Mouse (Mus musculus): ENCODE data around the gene Fcho1. TPM values are rescaled to one million over a fixed set of nuclear protein-coding genes. Genes with fewer than 3 reads are reported as not detected.
"Not testable (repeated sequence)": the region's sequence is repeated elsewhere in the genome, so short reads cannot be mapped to it uniquely, and the experiment has no call there.

Fcho1 gene
- polyA plus RNA-seq, 1 experiment = 144 TPM

DNA sequence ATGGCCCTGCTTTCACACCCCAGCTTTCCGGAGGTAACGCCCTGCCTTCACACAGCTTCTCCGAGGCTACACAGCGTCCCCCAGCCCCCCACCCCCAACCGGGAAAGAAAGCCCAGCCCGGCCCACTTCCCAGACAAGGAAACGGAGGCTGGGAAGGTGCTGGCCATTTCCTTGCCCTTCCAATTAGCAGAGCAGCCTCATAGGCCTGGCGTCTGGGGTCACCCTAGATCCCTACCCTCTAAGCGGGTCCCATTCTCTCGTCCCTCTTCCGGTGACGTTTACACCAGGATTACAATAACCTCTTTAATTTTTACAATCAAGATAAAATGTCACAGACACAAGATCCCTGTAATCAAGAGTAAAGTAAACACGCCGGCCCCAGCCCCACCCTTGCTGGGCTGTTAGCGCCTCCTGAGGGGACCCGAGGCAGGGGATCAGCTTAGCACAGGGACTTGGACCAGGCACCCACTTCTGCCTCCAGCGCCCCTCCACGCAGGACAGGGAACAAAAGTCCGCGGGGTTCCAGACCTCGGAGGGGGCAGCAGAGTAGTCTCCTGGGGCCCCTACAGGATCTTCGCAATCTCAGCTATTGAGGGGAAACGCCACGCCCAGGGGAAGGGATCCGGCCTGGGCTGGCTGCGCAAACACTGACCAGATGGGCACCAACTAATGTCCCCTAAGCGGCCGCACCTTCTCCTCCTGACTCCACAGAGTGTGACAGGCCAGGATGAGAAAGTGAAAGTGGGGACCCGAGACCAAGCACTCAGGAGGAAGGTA lies 24.8 kb downstream of the Fcho1 start:
- WGBS = 23% methylated on average over 29 of the region's 29 CpGs

DNA sequence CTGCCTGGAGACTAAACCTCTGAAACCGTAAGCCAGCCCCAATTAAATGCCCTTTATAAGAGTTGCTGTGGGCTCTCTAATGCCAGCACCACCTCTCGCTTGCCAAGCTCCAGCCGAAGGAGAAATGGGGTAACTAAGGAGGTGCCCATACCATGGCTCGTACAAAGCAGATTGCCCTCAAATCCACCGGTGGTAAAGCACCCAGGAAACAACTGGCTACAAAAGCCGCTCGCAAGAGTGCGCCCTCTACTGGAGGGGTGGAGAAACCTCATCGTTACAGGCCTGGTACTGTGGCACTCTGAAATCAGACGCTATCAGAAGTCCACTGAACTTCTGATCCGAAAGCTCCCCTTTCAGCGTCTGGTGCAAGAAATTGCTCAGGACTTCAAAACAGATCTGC lies 30.1 kb downstream of the Fcho1 start:
- H3K4me3 ChIP-seq (replicated peaks; ENCODE audit: control insufficient read depth, low read depth, low read length); H3K4me1 ChIP-seq (ENCODE audit: control insufficient read depth, insufficient read depth, low read length); H3K27ac ChIP-seq (ENCODE audit: control insufficient read depth, insufficient read depth, low read depth, low read length, poor library complexity): not testable (repeated sequence)
- 67% methylated on average over 12 of the region's 12 CpGs for WGBS
- peak; percentile 43; the same call in 1 of the 2 replicates for TF ChIP-seq CTCF (IDR thresholded peaks at IDR 0.05; ENCODE audit: control insufficient read depth, insufficient read depth, low read length)

More for the DNA sequence above, 24.8 kb downstream of the Fcho1 start:
- Histone ChIP-seq H3K27ac (ENCODE audit: control insufficient read depth, insufficient read depth, low read depth, low read length, poor library complexity) (no peak overlapping the region), H3K4me1 (ENCODE audit: control insufficient read depth, insufficient read depth, low read length) (no peaks in the 10 kb centered on the region; the same call in 1 of the 2 replicates), H3K4me3 (replicated peaks; ENCODE audit: control insufficient read depth, low read depth, low read length) (peak overlapping the region; percentile 68)
- no peak for TF ChIP-seq POLR2A (IDR thresholded peaks at IDR 0.05; ENCODE audit: borderline replicate concordance, control insufficient read depth, low read depth, low read length)
- TF ChIP-seq CTCF (IDR thresholded peaks at IDR 0.05; ENCODE audit: control insufficient read depth, insufficient read depth, low read length) = no peak

DNA sequence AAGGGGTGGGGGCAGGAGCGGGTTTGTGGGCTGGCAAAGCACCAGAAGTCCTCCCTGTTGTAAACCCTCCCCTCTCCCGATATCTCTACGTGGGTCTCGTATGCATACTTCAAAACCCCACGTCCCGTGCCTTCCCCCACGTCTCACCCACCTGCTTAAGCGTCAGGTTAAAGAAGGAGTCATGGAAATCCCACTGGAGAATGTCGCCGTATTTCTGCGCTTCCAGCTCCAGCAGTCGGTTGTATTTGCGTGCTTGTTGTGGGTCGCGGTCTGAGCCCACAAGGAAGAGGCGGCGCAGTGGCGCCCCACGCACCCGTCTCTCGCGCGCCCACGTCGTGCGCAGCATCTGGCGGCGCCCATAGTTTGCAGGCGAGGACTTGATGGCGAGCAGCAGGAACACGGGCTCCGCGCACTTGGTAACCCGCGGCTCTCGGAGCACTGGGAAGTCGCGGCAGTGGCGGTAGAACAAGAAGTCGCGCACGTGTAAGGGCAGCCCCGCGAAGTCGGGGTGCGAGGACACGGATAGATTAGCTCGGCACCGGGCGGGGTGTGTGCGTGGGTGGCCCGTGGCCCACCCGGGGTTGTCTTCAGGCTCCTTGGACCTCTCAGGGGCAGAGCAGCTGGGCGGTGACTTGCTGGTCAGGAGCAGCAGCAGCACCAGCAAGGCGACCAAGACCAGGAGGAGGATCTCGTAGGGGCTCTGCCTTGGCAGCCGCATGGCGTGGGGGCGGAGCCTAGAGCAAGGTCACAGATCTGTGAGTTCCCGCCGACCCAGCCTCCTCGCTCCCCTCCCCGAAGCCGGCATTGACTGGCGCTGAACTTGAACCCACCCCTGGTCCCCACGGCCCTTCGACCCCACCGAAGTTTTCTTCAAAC lies 32.1 kb downstream of the Fcho1 start:
- H3K4me3 ChIP-seq (replicated peaks; ENCODE audit: control insufficient read depth, low read depth, low read length) = no peak overlapping the region
- TF ChIP-seq CTCF (IDR thresholded peaks at IDR 0.05; ENCODE audit: control insufficient read depth, insufficient read depth, low read length) (no peak), POLR2A (IDR thresholded peaks at IDR 0.05; ENCODE audit: borderline replicate concordance, control insufficient read depth, low read depth, low read length) (no peak)
- no peak overlapping the region; the same call in 1 of the 2 replicates for H3K27ac ChIP-seq (ENCODE audit: control insufficient read depth, insufficient read depth, low read depth, low read length, poor library complexity)
- 10% methylated on average over 68 of the region's 68 CpGs for WGBS
- H3K4me1 ChIP-seq (ENCODE audit: control insufficient read depth, insufficient read depth, low read length) = no peaks in the 10 kb centered on the region; the same call in 1 of the 2 replicates

DNA sequence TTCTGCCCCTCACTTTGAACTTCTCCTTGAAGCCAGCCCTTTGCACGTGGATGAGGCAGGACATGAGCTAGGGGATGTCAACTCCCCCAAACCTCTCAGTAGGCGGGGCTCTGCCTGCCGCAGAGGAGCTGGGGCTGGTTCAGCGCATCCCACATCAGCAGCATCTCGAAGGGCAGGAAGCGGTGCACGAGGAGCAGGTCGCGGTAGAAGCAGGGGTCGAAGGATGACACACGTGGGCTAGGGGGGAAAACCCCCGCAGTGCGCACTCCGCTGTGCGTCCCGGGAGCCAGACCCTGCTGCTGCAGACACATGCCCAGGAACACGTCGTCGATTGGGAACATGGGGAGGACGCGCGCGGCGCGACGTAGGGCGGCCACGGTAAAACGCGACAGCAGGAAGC lies 33.0 kb downstream of the Fcho1 start:
- no peaks in the 10 kb centered on the region; the same call in 1 of the 2 replicates for H3K4me1 ChIP-seq (ENCODE audit: control insufficient read depth, insufficient read depth, low read length)
- H3K27ac ChIP-seq (ENCODE audit: control insufficient read depth, insufficient read depth, low read depth, low read length, poor library complexity) = no peak overlapping the region
- H3K4me3 ChIP-seq (replicated peaks; ENCODE audit: control insufficient read depth, low read depth, low read length) = no peak overlapping the region
- TF ChIP-seq POLR2A (IDR thresholded peaks at IDR 0.05; ENCODE audit: borderline replicate concordance, control insufficient read depth, low read depth, low read length) = no peak
- TF ChIP-seq CTCF (IDR thresholded peaks at IDR 0.05; ENCODE audit: control insufficient read depth, insufficient read depth, low read length) = no peak
- WGBS = 2% methylated on average over 30 of the region's 30 CpGs

DNA sequence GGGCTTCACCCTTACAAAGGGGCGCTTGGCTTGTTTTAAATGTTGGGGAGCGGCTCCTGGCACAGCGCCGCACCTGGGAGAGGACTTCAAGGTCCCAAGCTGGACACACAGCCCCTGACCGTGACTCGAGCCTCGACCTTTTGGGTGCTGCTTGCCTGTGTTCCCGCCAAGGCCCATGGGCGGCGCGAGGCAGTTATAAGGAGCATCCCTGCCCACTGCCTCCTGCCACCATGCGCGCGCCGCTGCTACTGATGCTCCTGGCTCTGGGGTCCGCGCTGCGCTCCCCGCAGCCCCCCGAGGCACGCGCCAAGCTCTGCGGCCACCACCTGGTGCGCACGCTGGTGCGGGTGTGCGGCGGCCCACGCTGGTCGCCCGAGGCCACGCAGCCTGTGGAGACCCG lies 36.5 kb downstream of the Fcho1 start, which contains the start of gene Insl3:
Gene Insl3 (plus strand): TSS at position 187 of the 400 bp plus-strand sequence.
- TF ChIP-seq CTCF (IDR thresholded peaks at IDR 0.05; ENCODE audit: control insufficient read depth, insufficient read depth, low read length) (no peak), POLR2A (IDR thresholded peaks at IDR 0.05; ENCODE audit: borderline replicate concordance, control insufficient read depth, low read depth, low read length) (no peak)
- H3K4me3 ChIP-seq (replicated peaks; ENCODE audit: control insufficient read depth, low read depth, low read length) = no peak within 1 kb of the TSS
- H3K4me1 ChIP-seq (ENCODE audit: control insufficient read depth, insufficient read depth, low read length) = no peaks in the 10 kb centered on the region; the same call in 1 of the 2 replicates
- 66% methylated on average over 33 of the region's 33 CpGs for WGBS
- H3K27ac ChIP-seq (ENCODE audit: control insufficient read depth, insufficient read depth, low read depth, low read length, poor library complexity) = no peak within 1 kb of the TSS

DNA sequence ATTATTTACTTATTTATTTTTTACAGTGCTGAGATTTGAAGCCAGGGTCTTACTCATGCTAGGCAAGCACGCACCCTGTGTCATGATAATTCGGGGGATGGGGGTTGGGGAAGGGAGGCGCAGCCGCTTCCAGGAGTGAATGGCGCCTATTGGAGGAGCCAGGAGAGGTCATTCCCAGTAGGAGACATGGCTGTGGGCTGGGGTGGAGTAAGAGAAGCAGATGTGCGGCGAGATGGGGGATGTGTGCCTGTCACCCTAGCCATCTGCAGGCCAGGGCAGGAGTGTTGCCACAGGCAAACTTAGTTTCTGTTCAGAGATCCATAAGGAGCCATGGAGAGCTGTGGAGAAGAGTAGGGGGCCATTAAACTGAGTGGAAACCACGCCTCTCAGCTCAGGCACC lies 37.9 kb downstream of the Fcho1 start:
- WGBS = 84% methylated on average over 8 of the region's 8 CpGs
- TF ChIP-seq CTCF (IDR thresholded peaks at IDR 0.05; ENCODE audit: control insufficient read depth, insufficient read depth, low read length) (no peak), POLR2A (IDR thresholded peaks at IDR 0.05; ENCODE audit: borderline replicate concordance, control insufficient read depth, low read depth, low read length) (no peak)
- H3K4me3 ChIP-seq (replicated peaks; ENCODE audit: control insufficient read depth, low read depth, low read length) = no peak overlapping the region
- H3K4me1 ChIP-seq (ENCODE audit: control insufficient read depth, insufficient read depth, low read length) = no peaks in the 10 kb centered on the region; the same call in 1 of the 2 replicates
- no peak overlapping the region for H3K27ac ChIP-seq (ENCODE audit: control insufficient read depth, insufficient read depth, low read depth, low read length, poor library complexity)

- 87% methylated on average over 23 of the region's 23 CpGs for WGBS
- TF ChIP-seq POLR2A (IDR thresholded peaks at IDR 0.05; ENCODE audit: borderline replicate concordance, control insufficient read depth, low read depth, low read length) = no peak
- no peak for TF ChIP-seq CTCF (IDR thresholded peaks at IDR 0.05; ENCODE audit: control insufficient read depth, insufficient read depth, low read length)
Measured at GRCm38 (mm10) chr8:71686143-71686734, 39.3 kb downstream of the Fcho1 start.

GRCm38 (mm10) chr8:71685573-71685972 lies 39.9 kb downstream of the Fcho1 start:
- no peak overlapping the region for H3K4me3 ChIP-seq (replicated peaks; ENCODE audit: control insufficient read depth, low read depth, low read length)
- TF ChIP-seq CTCF (IDR thresholded peaks at IDR 0.05; ENCODE audit: control insufficient read depth, insufficient read depth, low read length) = no peak
- TF ChIP-seq POLR2A (IDR thresholded peaks at IDR 0.05; ENCODE audit: borderline replicate concordance, control insufficient read depth, low read depth, low read length) = no peak
- no peaks in the 10 kb centered on the region; the same call in 1 of the 2 replicates for H3K4me1 ChIP-seq (ENCODE audit: control insufficient read depth, insufficient read depth, low read length)
- 93% methylated on average over 29 of the region's 29 CpGs for WGBS
- H3K27ac ChIP-seq (ENCODE audit: control insufficient read depth, insufficient read depth, low read depth, low read length, poor library complexity) = no peak overlapping the region

More at GRCm38 (mm10) chr8:71686143-71686734, 39.3 kb downstream of the Fcho1 start:
- no peak overlapping the region for H3K4me3 ChIP-seq (replicated peaks; ENCODE audit: control insufficient read depth, low read depth, low read length)
- H3K27ac ChIP-seq (ENCODE audit: control insufficient read depth, insufficient read depth, low read depth, low read length, poor library complexity) = no peak overlapping the region
- no peaks in the 10 kb centered on the region; the same call in 1 of the 2 replicates for H3K4me1 ChIP-seq (ENCODE audit: control insufficient read depth, insufficient read depth, low read length)
